ENCODE assay signal across 24 mouse cellular contexts in the genomic region with DNA sequence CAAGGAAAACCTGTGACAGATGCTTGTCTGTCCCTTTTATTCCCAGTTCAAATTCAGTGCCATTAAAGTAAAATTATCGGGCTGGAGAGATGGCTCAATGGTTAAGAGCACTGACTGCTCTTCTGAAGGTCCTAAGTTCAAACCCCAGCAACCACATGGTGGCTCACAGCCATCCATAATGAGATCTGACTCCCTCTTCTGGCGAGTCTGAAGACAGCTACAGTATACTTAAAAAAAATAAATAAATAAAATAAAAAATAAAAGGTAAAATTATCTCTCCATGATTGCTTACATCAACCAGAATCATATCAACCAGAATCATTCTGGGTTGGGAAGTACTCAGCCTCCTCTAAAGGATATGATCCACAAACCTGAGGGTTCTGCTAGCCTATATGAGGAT. TPM values are rescaled to one million over a fixed set of nuclear protein-coding genes. Genes with fewer than 3 reads are reported as not detected.
DNase-seq lines count a peak whose midpoint lies in the region; ATAC-seq and TF ChIP-seq lines count a peak whose summit lies in the region.
"Had no signal": no experiment of that assay in that cellular context is flagged by ENCODE, and none has a peak within 500 bp of the region (broad histone marks: within the 10 kb centered on the region; RNA-seq: fewer than 3 reads in every experiment).

No protein-coding gene starts in this region.

- POLR2A ChIA-PET in Patski (lab: Charles Lee): no interaction called here

- CTCF ChIA-PET in Patski (lab: Charles Lee): no interaction called here

- no peak for DNase-seq in midbrain, postnatal 0 days (ENCODE audit: low spot score)
- no peak for DNase-seq in Patski (ENCODE audit: low read depth, low spot score)
- no peak for DNase-seq in stomach, postnatal 0 days (ENCODE audit: low spot score)
- no peak for DNase-seq in adrenal gland, postnatal 25 days
- DNase-seq in testis, postnatal 14 days (ENCODE audit: low spot score): no peak
- DNase-seq: adrenal gland, adult 2 months; adrenal gland, postnatal 14 days; cerebellum, adult 11-12 months; cerebellum, adult 8-10 months; cerebellum, postnatal 10 days; cerebellum, postnatal 36 days; gastrocnemius, postnatal 14 days; heart, adult 11 months had no signal

- no peak overlapping the region for H3K4me2 ChIP-seq in intestine, postnatal 0 days (replicated peaks; ENCODE audit: low read depth)
- H3K4me2 ChIP-seq in intestine, embryonic 16.5 days (ENCODE audit: low read depth, low read length): no peak overlapping the region
- no peak overlapping the region for H3K4me2 ChIP-seq in midbrain, postnatal 0 days (ENCODE audit: low read depth, low read length, poor library complexity, severe bottlenecking)
- no peak overlapping the region for H3K4me2 ChIP-seq in midbrain, embryonic 13.5 days (replicated peaks)
- no peak overlapping the region for H3K4me2 ChIP-seq in stomach, postnatal 0 days (replicated peaks; ENCODE audit: low read depth)
- H3K4me2 ChIP-seq: forebrain, embryonic 13.5 days; heart, embryonic 11.5 days; hindbrain, embryonic 12.5 days; hindbrain, embryonic 15.5 days had no signal

- no peak overlapping the region for H3K9ac ChIP-seq in intestine, postnatal 0 days (ENCODE audit: low read depth, low read length)
- no peak overlapping the region for H3K9ac ChIP-seq in intestine, embryonic 16.5 days (ENCODE audit: low read depth, low read length)
- no peak overlapping the region for H3K9ac ChIP-seq in midbrain, postnatal 0 days (replicated peaks; ENCODE audit: low read length, poor library complexity, severe bottlenecking)
- H3K9ac ChIP-seq in midbrain, embryonic 13.5 days (replicated peaks): no peak overlapping the region
- H3K9ac ChIP-seq in stomach, postnatal 0 days (ENCODE audit: low read length): no peak overlapping the region
- H3K9ac ChIP-seq: forebrain, embryonic 13.5 days; hindbrain, embryonic 12.5 days; hindbrain, embryonic 15.5 days had no signal

- in situ Hi-C loops in Patski (cut with MboI; ENCODE audit: low pct_unique_long_range_greater_than_20kb): no loop called here

- H3K4me1 ChIP-seq in intestine, postnatal 0 days (replicated peaks; ENCODE audit: control insufficient read depth, insufficient read depth, low read length): no peaks in the 10 kb centered on the region
- 0 out of 2 replicates have a peak, but pooled peaks cover 4% of the 10 kb centered on the region for H3K4me1 ChIP-seq in intestine, embryonic 16.5 days (ENCODE audit: control insufficient read depth, insufficient read depth, low read length)
- no peaks in the 10 kb centered on the region for H3K4me1 ChIP-seq in midbrain, postnatal 0 days (ENCODE audit: insufficient read depth, low read length)
- H3K4me1 ChIP-seq in midbrain, embryonic 13.5 days (replicated peaks): no peaks in the 10 kb centered on the region
- no peaks in the 10 kb centered on the region for H3K4me1 ChIP-seq in stomach, postnatal 0 days (replicated peaks; ENCODE audit: control insufficient read depth, insufficient read depth)
- H3K4me1 ChIP-seq: forebrain, embryonic 10.5 days; forebrain, embryonic 13.5 days; hindbrain, embryonic 12.5 days; hindbrain, embryonic 15.5 days had no signal

- H3K27ac ChIP-seq in intestine, postnatal 0 days (ENCODE audit: low read depth, low read length): no peak overlapping the region
- H3K27ac ChIP-seq in intestine, embryonic 16.5 days (ENCODE audit: low read length): no peak overlapping the region
- no peak overlapping the region for H3K27ac ChIP-seq in midbrain, postnatal 0 days (ENCODE audit: low read depth, low read length)
- no peak overlapping the region for H3K27ac ChIP-seq in midbrain, embryonic 13.5 days
- no peak overlapping the region for H3K27ac ChIP-seq in stomach, postnatal 0 days (replicated peaks)
- H3K27ac ChIP-seq: forebrain, embryonic 10.5 days; forebrain, embryonic 13.5 days; hindbrain, embryonic 12.5 days; hindbrain, embryonic 15.5 days had no signal

- TF ChIP-seq CTCF in intestine, postnatal 0 days (IDR thresholded peaks at IDR 0.05; ENCODE audit: low read depth): 0 out of 2 replicates have a peak, but pooled peaks have one; percentile 25
- 0 out of 2 replicates have a peak, but pooled peaks have one; percentile 4 for TF ChIP-seq CTCF in midbrain, postnatal 0 days (IDR thresholded peaks at IDR 0.05)
- peak; percentile 14 for TF ChIP-seq CTCF in Patski (IDR thresholded peaks at IDR 0.05)
- peak; percentile 27; the same call in 1 of the 2 replicates for TF ChIP-seq CTCF in stomach, postnatal 0 days (IDR thresholded peaks at IDR 0.05; ENCODE audit: low read depth)

- H3K9me3 ChIP-seq in intestine, postnatal 0 days (ENCODE audit: control insufficient read depth): no peaks in the 10 kb centered on the region
- H3K9me3 ChIP-seq in intestine, embryonic 16.5 days (ENCODE audit: control insufficient read depth, low read length): no peaks in the 10 kb centered on the region
- H3K9me3 ChIP-seq in midbrain, postnatal 0 days (ENCODE audit: low read length): no peaks in the 10 kb centered on the region
- no peaks in the 10 kb centered on the region for H3K9me3 ChIP-seq in midbrain, embryonic 13.5 days
- H3K9me3 ChIP-seq in stomach, postnatal 0 days (ENCODE audit: control insufficient read depth, low read length): no peaks in the 10 kb centered on the region
- H3K9me3 ChIP-seq: forebrain, embryonic 10.5 days; forebrain, embryonic 13.5 days; hindbrain, embryonic 12.5 days; hindbrain, embryonic 15.5 days had no signal

- H3K4me3 ChIP-seq in intestine, postnatal 0 days (ENCODE audit: low read depth, low read length): no peak overlapping the region
- H3K4me3 ChIP-seq in intestine, embryonic 16.5 days (ENCODE audit: low read length): no peak overlapping the region
- H3K4me3 ChIP-seq in midbrain, postnatal 0 days (ENCODE audit: low read depth, low read length): no peak overlapping the region
- no peak overlapping the region for H3K4me3 ChIP-seq in midbrain, embryonic 13.5 days (replicated peaks)
- H3K4me3 ChIP-seq in stomach, postnatal 0 days (ENCODE audit: low read depth, low read length): no peak overlapping the region
- H3K4me3 ChIP-seq: forebrain, embryonic 10.5 days; forebrain, embryonic 13.5 days; hindbrain, embryonic 12.5 days; hindbrain, embryonic 15.5 days had no signal

- 63% methylated on average over 2 of the region's 2 CpGs for WGBS in intestine, postnatal 0 days
- WGBS in intestine, embryonic 16.5 days: 67% methylated on average over 2 of the region's 2 CpGs
- 55% methylated on average over 2 of the region's 2 CpGs for WGBS in midbrain, postnatal 0 days
- WGBS in midbrain, embryonic 13.5 days: 68% methylated on average over 2 of the region's 2 CpGs
- 67% methylated on average over 2 of the region's 2 CpGs for WGBS in stomach, postnatal 0 days

- no peak for ATAC-seq in intestine, postnatal 0 days
- ATAC-seq in intestine, embryonic 16.5 days: no peak
- no peak for ATAC-seq in midbrain, postnatal 0 days (ENCODE audit: low FRiP score)
- ATAC-seq in midbrain, embryonic 13.5 days: no peak
- ATAC-seq in Patski: no peak
- ATAC-seq in stomach, postnatal 0 days (ENCODE audit: low FRiP score, low TSS enrichment): no peak
- ATAC-seq: CD4-positive, CD25-positive, alpha-beta regulatory T cell, adult 4 months; forebrain, embryonic 13.5 days; forebrain, embryonic 16.5 days; inflammation-experienced regulatory T-cells, adult 6 months had no signal

- no peaks in the 10 kb centered on the region for H3K36me3 ChIP-seq in intestine, postnatal 0 days (ENCODE audit: control insufficient read depth, insufficient read depth)
- no peaks in the 10 kb centered on the region for H3K36me3 ChIP-seq in intestine, embryonic 16.5 days (ENCODE audit: control insufficient read depth, insufficient read depth, low read length)
- H3K36me3 ChIP-seq in midbrain, postnatal 0 days (ENCODE audit: insufficient read depth, low read length): no peaks in the 10 kb centered on the region
- no peaks in the 10 kb centered on the region for H3K36me3 ChIP-seq in midbrain, embryonic 13.5 days
- no peaks in the 10 kb centered on the region for H3K36me3 ChIP-seq in stomach, postnatal 0 days (ENCODE audit: control insufficient read depth, insufficient read depth, low read length)
- H3K36me3 ChIP-seq: forebrain, embryonic 10.5 days; hindbrain, embryonic 12.5 days; hindbrain, embryonic 15.5 days had no signal

- no peak for TF ChIP-seq EP300 in stomach, postnatal 0 days (optimal IDR thresholded peaks at IDR 0.05)

- no peaks in the 10 kb centered on the region for H3K27me3 ChIP-seq in intestine, postnatal 0 days (replicated peaks; ENCODE audit: control insufficient read depth, insufficient read depth, low read length)
- no peaks in the 10 kb centered on the region for H3K27me3 ChIP-seq in intestine, embryonic 16.5 days (replicated peaks; ENCODE audit: control insufficient read depth, insufficient read depth, low read length)
- no peaks in the 10 kb centered on the region for H3K27me3 ChIP-seq in midbrain, postnatal 0 days (ENCODE audit: insufficient read depth, low read length)
- H3K27me3 ChIP-seq in midbrain, embryonic 13.5 days: 0 out of 2 replicates have a peak, but pooled peaks cover 6% of the 10 kb centered on the region
- no peaks in the 10 kb centered on the region for H3K27me3 ChIP-seq in Patski
- no peaks in the 10 kb centered on the region for H3K27me3 ChIP-seq in stomach, postnatal 0 days (ENCODE audit: control insufficient read depth, insufficient read depth, low read length)
- H3K27me3 ChIP-seq: hindbrain, embryonic 12.5 days; hindbrain, embryonic 15.5 days had no signal

RNA-seq across cellular contexts. Expression of gene Invs, which starts 48.5 kb away (rescaled TPM):
- 1.8 and 2.4 TPM in 2 replicates for polyA plus RNA-seq in intestine, postnatal 0 days (2015; fragmentation: Nextera tagmentation; extraction: Ambion mirVana)
- 5.6 and 5.8 TPM in 2 replicates for polyA plus RNA-seq in intestine, embryonic 16.5 days (2015; fragmentation: Nextera tagmentation; extraction: Ambion mirVana)
- total RNA-seq in midbrain, postnatal 0 days (2014; rRNA removed): 6.0 and 7.5 TPM in 2 replicates
- polyA plus RNA-seq in midbrain, postnatal 0 days (2015; fragmentation: Nextera tagmentation; extraction: Ambion mirVana): 3.4 and 3.5 TPM in 2 replicates
- 7.6 and 7.7 TPM in 2 replicates for polyA plus RNA-seq in midbrain, embryonic 13.5 days (2015; fragmentation: Nextera tagmentation; extraction: Ambion mirVana)
- 9.3 TPM for polyA plus RNA-seq in Patski (2021)
- 2.2 and 2.6 TPM in 2 replicates for polyA plus RNA-seq in stomach, postnatal 0 days (2015; fragmentation: Nextera tagmentation; extraction: Ambion mirVana)
- total RNA-seq in adrenal gland, postnatal 25 days (2021): 13.6 and 15.3 TPM in 2 replicates

RNA-seq across cellular contexts. Expression of gene Erp44, which starts 48.7 kb away (rescaled TPM):
- polyA plus RNA-seq in intestine, postnatal 0 days (2015; fragmentation: Nextera tagmentation; extraction: Ambion mirVana): 75.7 and 78.8 TPM in 2 replicates
- 105 and 108 TPM in 2 replicates for polyA plus RNA-seq in intestine, embryonic 16.5 days (2015; fragmentation: Nextera tagmentation; extraction: Ambion mirVana)
- total RNA-seq in midbrain, postnatal 0 days (2014; rRNA removed): 21.8 and 23.4 TPM in 2 replicates
- 46.5 and 49.8 TPM in 2 replicates for polyA plus RNA-seq in midbrain, postnatal 0 days (2015; fragmentation: Nextera tagmentation; extraction: Ambion mirVana)
- 60.6 and 62.5 TPM in 2 replicates for polyA plus RNA-seq in midbrain, embryonic 13.5 days (2015; fragmentation: Nextera tagmentation; extraction: Ambion mirVana)
- polyA plus RNA-seq in Patski (2021): 41.4 TPM
- 118 and 121 TPM in 2 replicates for polyA plus RNA-seq in stomach, postnatal 0 days (2015; fragmentation: Nextera tagmentation; extraction: Ambion mirVana)
- 53.1 and 63.1 TPM in 2 replicates for total RNA-seq in adrenal gland, postnatal 25 days (2021)
